Mouse (Mus musculus): ENCODE results near the gene Tbc1d9. TPM values are rescaled to one million over a fixed set of nuclear protein-coding genes. Genes with fewer than 3 reads are reported as not detected.

Gene Tbc1d9
- polyA plus RNA-seq, 2 experiments, result 1.3 to 5.2 TPM

GRCm38 (mm10) chr8:83177317-83178195 lies 12.4 kb downstream of the Tbc1d9 start:
- 15% methylated on average over 11 of the region's 11 CpGs for WGBS
- H3K27ac ChIP-seq (replicated peaks; ENCODE audit: low read depth, low read length), result no peak overlapping the region
- no peak overlapping the region for H3K4me2 ChIP-seq (replicated peaks; ENCODE audit: low read depth, low read length, severe bottlenecking)
- DNase-seq (ENCODE audit: low spot score) (no peak), ATAC-seq (ENCODE audit: low FRiP score, low read depth) (no peak)
- peaks cover 7% of the 10 kb centered on the region; the same call in 1 of the 2 replicates for H3K4me1 ChIP-seq (ENCODE audit: control insufficient read depth, insufficient read depth, low read length)
- no peak overlapping the region for H3K4me3 ChIP-seq (replicated peaks; ENCODE audit: low read length)
- no peak for TF ChIP-seq POLR2A (IDR thresholded peaks at IDR 0.05; ENCODE audit: borderline replicate concordance, extremely low read depth, insufficient read depth, insufficient read length)
- H3K36me3 ChIP-seq (ENCODE audit: control insufficient read depth, insufficient read depth, low read length), result no peaks in the 10 kb centered on the region
- H3K27me3 ChIP-seq (ENCODE audit: control insufficient read depth, insufficient read depth, low read length), result no peaks in the 10 kb centered on the region
- no peaks in the 10 kb centered on the region for H3K9me3 ChIP-seq (ENCODE audit: control insufficient read depth, low read length)
- H3K9ac ChIP-seq (ENCODE audit: low read depth, low read length, severe bottlenecking), result no peak overlapping the region

- TF ChIP-seq POLR2A (IDR thresholded peaks at IDR 0.05; ENCODE audit: borderline replicate concordance, extremely low read depth, insufficient read depth, insufficient read length), result no peak
- H3K4me3 ChIP-seq (replicated peaks; ENCODE audit: low read length), result no peak overlapping the region
- H3K9ac ChIP-seq (ENCODE audit: low read depth, low read length, severe bottlenecking), result no peak overlapping the region
- 10% methylated on average over 9 of the region's 9 CpGs for WGBS
- DNase-seq (ENCODE audit: low spot score) (no peak), ATAC-seq (ENCODE audit: low FRiP score, low read depth) (no peak)
- H3K9me3 ChIP-seq (ENCODE audit: control insufficient read depth, low read length), result no peaks in the 10 kb centered on the region
- H3K36me3 ChIP-seq (ENCODE audit: control insufficient read depth, insufficient read depth, low read length), result no peaks in the 10 kb centered on the region
- peaks cover 7% of the 10 kb centered on the region; the same call in 1 of the 2 replicates for H3K4me1 ChIP-seq (ENCODE audit: control insufficient read depth, insufficient read depth, low read length)
- H3K27ac ChIP-seq (replicated peaks; ENCODE audit: low read depth, low read length), result no peak overlapping the region
- H3K27me3 ChIP-seq (ENCODE audit: control insufficient read depth, insufficient read depth, low read length), result no peaks in the 10 kb centered on the region
- no peak overlapping the region for H3K4me2 ChIP-seq (replicated peaks; ENCODE audit: low read depth, low read length, severe bottlenecking)
Measured at GRCm38 (mm10) chr8:83178228-83178742, 13.1 kb downstream of the Tbc1d9 start.

GRCm38 (mm10) chr8:83181851-83182482 lies 16.8 kb downstream of the Tbc1d9 start:
- no peak overlapping the region for H3K27ac ChIP-seq (replicated peaks; ENCODE audit: low read depth, low read length)
- no peak for TF ChIP-seq POLR2A (IDR thresholded peaks at IDR 0.05; ENCODE audit: borderline replicate concordance, extremely low read depth, insufficient read depth, insufficient read length)
- WGBS, result 63% methylated on average over 6 of the region's 6 CpGs
- no peaks in the 10 kb centered on the region for H3K9me3 ChIP-seq (ENCODE audit: control insufficient read depth, low read length)
- H3K4me3 ChIP-seq (replicated peaks; ENCODE audit: low read length), result no peak overlapping the region
- ATAC-seq (ENCODE audit: low FRiP score, low read depth), result no peak
- no peak overlapping the region for H3K4me2 ChIP-seq (replicated peaks; ENCODE audit: low read depth, low read length, severe bottlenecking)
- peaks cover 13% of the 10 kb centered on the region for H3K4me1 ChIP-seq (ENCODE audit: control insufficient read depth, insufficient read depth, low read length)
- DNase-seq (ENCODE audit: low spot score), result no peak
- H3K27me3 ChIP-seq (ENCODE audit: control insufficient read depth, insufficient read depth, low read length), result no peaks in the 10 kb centered on the region
- no peak overlapping the region for H3K9ac ChIP-seq (ENCODE audit: low read depth, low read length, severe bottlenecking)
- H3K36me3 ChIP-seq (ENCODE audit: control insufficient read depth, insufficient read depth, low read length), result no peaks in the 10 kb centered on the region

- H3K9me3 ChIP-seq (ENCODE audit: control insufficient read depth, low read length), result no peaks in the 10 kb centered on the region
- no peak overlapping the region for H3K4me2 ChIP-seq (replicated peaks; ENCODE audit: low read depth, low read length, severe bottlenecking)
- peaks cover 13% of the 10 kb centered on the region for H3K4me1 ChIP-seq (ENCODE audit: control insufficient read depth, insufficient read depth, low read length)
- H3K27me3 ChIP-seq (ENCODE audit: control insufficient read depth, insufficient read depth, low read length), result no peaks in the 10 kb centered on the region
- no peak for ATAC-seq (ENCODE audit: low FRiP score, low read depth)
- no peaks in the 10 kb centered on the region for H3K36me3 ChIP-seq (ENCODE audit: control insufficient read depth, insufficient read depth, low read length)
- no peak overlapping the region for H3K9ac ChIP-seq (ENCODE audit: low read depth, low read length, severe bottlenecking)
- H3K4me3 ChIP-seq (replicated peaks; ENCODE audit: low read length), result no peak overlapping the region
- no peak overlapping the region for H3K27ac ChIP-seq (replicated peaks; ENCODE audit: low read depth, low read length)
- no peak for TF ChIP-seq POLR2A (IDR thresholded peaks at IDR 0.05; ENCODE audit: borderline replicate concordance, extremely low read depth, insufficient read depth, insufficient read length)
- DNase-seq (ENCODE audit: low spot score), result no peak
- WGBS, result 55% methylated on average over 5 of the region's 5 CpGs
Measured at GRCm38 (mm10) chr8:83182784-83183183, 17.6 kb downstream of the Tbc1d9 start.

GRCm38 (mm10) chr8:83186376-83186775 lies 21.2 kb downstream of the Tbc1d9 start:
- Histone ChIP-seq H3K4me2 (replicated peaks; ENCODE audit: low read depth, low read length, severe bottlenecking) (no peak overlapping the region), H3K9ac (ENCODE audit: low read depth, low read length, severe bottlenecking) (no peak overlapping the region), H3K9me3 (ENCODE audit: control insufficient read depth, low read length) (no peaks in the 10 kb centered on the region), H3K4me1 (ENCODE audit: control insufficient read depth, insufficient read depth, low read length) (peaks cover 6% of the 10 kb centered on the region), H3K27me3 (ENCODE audit: control insufficient read depth, insufficient read depth, low read length) (no peaks in the 10 kb centered on the region), H3K4me3 (replicated peaks; ENCODE audit: low read length) (no peak overlapping the region), H3K36me3 (ENCODE audit: control insufficient read depth, insufficient read depth, low read length) (no peaks in the 10 kb centered on the region), H3K27ac (replicated peaks; ENCODE audit: low read depth, low read length) (no peak overlapping the region)
- no peak for TF ChIP-seq POLR2A (IDR thresholded peaks at IDR 0.05; ENCODE audit: borderline replicate concordance, extremely low read depth, insufficient read depth, insufficient read length)
- DNase-seq (ENCODE audit: low spot score) (peak; percentile 48), ATAC-seq (ENCODE audit: low FRiP score, low read depth) (peak; percentile 68; the same call in 1 of the 2 replicates)
- 34% methylated on average over 6 of the region's 6 CpGs for WGBS
